ENCODE assay signal across 24 mouse cellular contexts in genomic region chr1:36259281-36259680, GRCm38 (mm10). TPM values are rescaled to one million over a fixed set of nuclear protein-coding genes. Genes with fewer than 3 reads are reported as not detected.
DNase-seq lines count a peak whose midpoint lies in the region; ATAC-seq and TF ChIP-seq lines count a peak whose summit lies in the region.
"Had no signal": no experiment of that assay in that cellular context is flagged by ENCODE, and none has a peak within 500 bp of the region (broad histone marks: within the 10 kb centered on the region; RNA-seq: fewer than 3 reads in every experiment).

No protein-coding gene starts in this region.

- ATAC-seq in lung, postnatal 0 days: peak; percentile 64
- ATAC-seq in midbrain, embryonic 11.5 days (ENCODE audit: low FRiP score): no peak
- ATAC-seq: forebrain, embryonic 14.5 days; forebrain, embryonic 16.5 days had no signal

- H3K36me3 ChIP-seq in lung, postnatal 0 days (ENCODE audit: insufficient read depth, low read length): no peaks in the 10 kb centered on the region
- H3K36me3 ChIP-seq in midbrain, embryonic 11.5 days (ENCODE audit: control insufficient read depth, insufficient read depth, low read length): no peaks in the 10 kb centered on the region
- no peaks in the 10 kb centered on the region for H3K36me3 ChIP-seq in midbrain, embryonic 10.5 days
- H3K36me3 ChIP-seq: embryonic facial prominence, embryonic 13.5 days; embryonic facial prominence, embryonic 15.5 days; forebrain, embryonic 10.5 days; forebrain, embryonic 12.5 days had no signal

- H3K9ac ChIP-seq in lung, postnatal 0 days (replicated peaks; ENCODE audit: low read depth): no peak overlapping the region
- no peak overlapping the region for H3K9ac ChIP-seq in midbrain, embryonic 11.5 days (ENCODE audit: low read length)
- H3K9ac ChIP-seq: embryonic facial prominence, embryonic 13.5 days; embryonic facial prominence, embryonic 15.5 days; forebrain, embryonic 12.5 days had no signal

- no peak overlapping the region for H3K4me3 ChIP-seq in lung, postnatal 0 days (ENCODE audit: low read depth, low read length)
- no peak overlapping the region for H3K4me3 ChIP-seq in midbrain, embryonic 11.5 days (ENCODE audit: low read depth, low read length)
- H3K4me3 ChIP-seq in midbrain, embryonic 10.5 days: no peak overlapping the region
- no peak overlapping the region for H3K4me3 ChIP-seq in bone marrow, adult 2 months (replicated peaks; ENCODE audit: control insufficient read depth, low read depth, low read length)
- H3K4me3 ChIP-seq in layer of hippocampus, adult 2 months: no peak overlapping the region
- H3K4me3 ChIP-seq: embryonic facial prominence, embryonic 13.5 days; embryonic facial prominence, embryonic 15.5 days; erythroblast, embryonic 14.5 days; forebrain, embryonic 10.5 days; forebrain, embryonic 12.5 days had no signal

- no peak for TF ChIP-seq POLR2A in bone marrow, adult 2 months (IDR thresholded peaks at IDR 0.05; ENCODE audit: borderline replicate concordance, control insufficient read depth, low read depth, low read length)

- peak; percentile 82 for DNase-seq in lung, postnatal 0 days (ENCODE audit: low spot score)
- DNase-seq in lung, adult 18-20 months: no peak
- DNase-seq in midbrain, embryonic 11.5 days (ENCODE audit: low spot score, missing footprints): peak; percentile 68
- no peak for DNase-seq in midbrain, embryonic 10.5 days (ENCODE audit: low spot score)
- no peak for DNase-seq in layer of hippocampus, adult 2 months (ENCODE audit: low spot score in 2 of 2)
- no peak for DNase-seq in kidney, postnatal 10 days
- DNase-seq: adrenal gland, adult 8-10 months; adrenal gland, postnatal 14 days; adrenal gland, postnatal 36 days; cerebellum, adult 11 months; cerebellum, adult 18-20 months; cerebellum, adult 8-10 months; cerebellum, adult 9-11 months; cerebellum, postnatal 14 days; cerebellum, postnatal 36 days; embryo, embryonic 11 days had no signal

- no peaks in the 10 kb centered on the region for H3K27me3 ChIP-seq in lung, postnatal 0 days (replicated peaks; ENCODE audit: insufficient read depth, low read length)
- no peaks in the 10 kb centered on the region; the same call in 1 of the 2 replicates for H3K27me3 ChIP-seq in midbrain, embryonic 11.5 days (ENCODE audit: control insufficient read depth, insufficient read depth, low read length)
- H3K27me3 ChIP-seq in midbrain, embryonic 10.5 days (ENCODE audit: low read depth, poor library complexity, severe bottlenecking): peaks cover 22% of the 10 kb centered on the region

- H3K4me1 ChIP-seq in lung, postnatal 0 days (ENCODE audit: insufficient read depth, low read depth, low read length): no peaks in the 10 kb centered on the region; the same call in 1 of the 2 replicates
- peaks cover 5% of the 10 kb centered on the region for H3K4me1 ChIP-seq in midbrain, embryonic 11.5 days (ENCODE audit: control insufficient read depth, insufficient read depth, low read length)
- peaks cover 17% of the 10 kb centered on the region for H3K4me1 ChIP-seq in midbrain, embryonic 10.5 days
- peaks cover 2% of the 10 kb centered on the region; the same call in 1 of the 2 replicates for H3K4me1 ChIP-seq in bone marrow, adult 2 months (ENCODE audit: control insufficient read depth, insufficient read depth, low read length)

- TF ChIP-seq CTCF in lung, postnatal 0 days (IDR thresholded peaks at IDR 0.05): no peak
- TF ChIP-seq CTCF in bone marrow, adult 2 months (IDR thresholded peaks at IDR 0.05; ENCODE audit: control insufficient read depth, insufficient read depth, low read length): no peak
- TF ChIP-seq CTCF in layer of hippocampus, adult 2 months (conservative IDR thresholded peaks at IDR 0.05): no peak

- TF ChIP-seq EP300 in lung, postnatal 0 days (IDR thresholded peaks at IDR 0.05): no peak

- H3K9me3 ChIP-seq in lung, postnatal 0 days (ENCODE audit: low read length): 0 out of 2 replicates have a peak, but pooled peaks cover 4% of the 10 kb centered on the region
- H3K9me3 ChIP-seq in midbrain, embryonic 11.5 days (ENCODE audit: control insufficient read depth, low read length): peaks cover 2% of the 10 kb centered on the region; the same call in 1 of the 2 replicates
- H3K9me3 ChIP-seq in midbrain, embryonic 10.5 days (replicated peaks): peaks cover 7% of the 10 kb centered on the region; the same call in 1 of the 2 replicates
- H3K9me3 ChIP-seq: embryonic facial prominence, embryonic 15.5 days had no signal

- H3K4me2 ChIP-seq in lung, postnatal 0 days (replicated peaks; ENCODE audit: low read depth, low read length): no peak overlapping the region
- no peak overlapping the region for H3K4me2 ChIP-seq in midbrain, embryonic 11.5 days
- H3K4me2 ChIP-seq: embryonic facial prominence, embryonic 13.5 days; embryonic facial prominence, embryonic 15.5 days; forebrain, embryonic 12.5 days had no signal

- WGBS in lung, postnatal 0 days: 63% methylated on average over 2 of the region's 2 CpGs
- 93% methylated on average over 2 of the region's 2 CpGs for WGBS in midbrain, embryonic 11.5 days
- 95% methylated on average over 2 of the region's 2 CpGs for WGBS in midbrain, embryonic 10.5 days
- 84% methylated on average over 2 of the region's 2 CpGs for WGBS in bone marrow, adult 2 months

- peak overlapping the region; percentile 21; the same call in 1 of the 2 replicates for H3K27ac ChIP-seq in lung, postnatal 0 days (ENCODE audit: low read length)
- H3K27ac ChIP-seq in midbrain, embryonic 11.5 days (ENCODE audit: low read depth, low read length): no peak overlapping the region
- H3K27ac ChIP-seq in midbrain, embryonic 10.5 days (replicated peaks): no peak overlapping the region
- 0 out of 2 replicates have a peak overlapping the region, but pooled peaks have one; percentile 14 for H3K27ac ChIP-seq in bone marrow, adult 2 months (ENCODE audit: control insufficient read depth, insufficient read depth, low read depth, low read length, poor library complexity)
- no peak overlapping the region for H3K27ac ChIP-seq in layer of hippocampus, adult 2 months
- H3K27ac ChIP-seq: embryonic facial prominence, embryonic 13.5 days; embryonic facial prominence, embryonic 15.5 days; forebrain, embryonic 10.5 days; forebrain, embryonic 12.5 days had no signal

RNA-seq across cellular contexts. Expression of gene Uggt1, which starts 14.8 kb away (rescaled TPM):
- 29.1 and 33.6 TPM in 2 replicates for polyA plus RNA-seq in lung, postnatal 0 days (2015; fragmentation: Nextera tagmentation; extraction: Ambion mirVana)
- polyA plus RNA-seq in midbrain, embryonic 11.5 days (2014; fragmentation: Nextera tagmentation; extraction: Ambion mirVana): 80.7 and 83.0 TPM in 2 replicates
- polyA plus RNA-seq in midbrain, embryonic 10.5 days (2016; fragmentation: Nextera tagmentation; extraction: Ambion mirVana): 52.5 and 56.9 TPM in 2 replicates
- 14.8 and 33.9 TPM in 2 replicates for polyA plus RNA-seq in bone marrow, adult 2 months (2011; ENCODE audit: insufficient read depth, insufficient read length, low replicate concordance, missing spikeins)
- 10 to 100 TPM; 37.1 to 39.0 TPM for total RNA-seq in layer of hippocampus, adult 2 months (2021)

RNA-seq across cellular contexts. Expression of gene Neurl3, which starts 15.2 kb away (rescaled TPM):
- polyA plus RNA-seq in lung, postnatal 0 days (2015; fragmentation: Nextera tagmentation; extraction: Ambion mirVana): 12.7 and 15.9 TPM in 2 replicates
- polyA plus RNA-seq in midbrain, embryonic 11.5 days (2014; fragmentation: Nextera tagmentation; extraction: Ambion mirVana): 0.33 and 0.57 TPM in 2 replicates
- polyA plus RNA-seq in midbrain, embryonic 10.5 days (2016; fragmentation: Nextera tagmentation; extraction: Ambion mirVana): 0.27 and 0.37 TPM in 2 replicates
- 33.7 and 62.7 TPM in 2 replicates for polyA plus RNA-seq in bone marrow, adult 2 months (2011; ENCODE audit: insufficient read depth, insufficient read length, low replicate concordance, missing spikeins)
- total RNA-seq in layer of hippocampus, adult 2 months (2021): under 1 TPM; 0.44 to 0.92 TPM

RNA-seq across cellular contexts. Expression of gene Arid5a, which starts 48.3 kb away (rescaled TPM):
- polyA plus RNA-seq in lung, postnatal 0 days (2015; fragmentation: Nextera tagmentation; extraction: Ambion mirVana): 14.9 and 15.3 TPM in 2 replicates
- 1.8 and 2.0 TPM in 2 replicates for polyA plus RNA-seq in midbrain, embryonic 11.5 days (2014; fragmentation: Nextera tagmentation; extraction: Ambion mirVana)
- polyA plus RNA-seq in midbrain, embryonic 10.5 days (2016; fragmentation: Nextera tagmentation; extraction: Ambion mirVana): 3.4 and 4.0 TPM in 2 replicates
- polyA plus RNA-seq in bone marrow, adult 2 months (2011; ENCODE audit: insufficient read depth, insufficient read length, low replicate concordance, missing spikeins): 14.3 and 36.7 TPM in 2 replicates
- total RNA-seq in layer of hippocampus, adult 2 months (2021): 10 to 100 TPM; 15.1 to 15.4 TPM

Comparison
In these comparisons a context has a peak if more than half of its experiments do, and no peak if none do; other contexts are left out.
1. DNase-seq: peak in lung, postnatal 0 days (single experiment) and midbrain, embryonic 11.5 days (single experiment); none in lung, adult 18-20 months (0 of 2), midbrain, embryonic 10.5 days (single experiment), layer of hippocampus, adult 2 months (0 of 2) and kidney, postnatal 10 days (single experiment).
2. H3K27ac ChIP-seq: peak in lung, postnatal 0 days (single experiment) and bone marrow, adult 2 months (single experiment); none in midbrain, embryonic 11.5 days (single experiment), midbrain, embryonic 10.5 days (single experiment) and layer of hippocampus, adult 2 months (single experiment).